Mouse (Mus musculus): ENCODE data around the gene Psma6.
A peak's percentile ranks its signal among the peaks of the same experiment; 100 is the strongest.

Gene Psma6

DNA sequence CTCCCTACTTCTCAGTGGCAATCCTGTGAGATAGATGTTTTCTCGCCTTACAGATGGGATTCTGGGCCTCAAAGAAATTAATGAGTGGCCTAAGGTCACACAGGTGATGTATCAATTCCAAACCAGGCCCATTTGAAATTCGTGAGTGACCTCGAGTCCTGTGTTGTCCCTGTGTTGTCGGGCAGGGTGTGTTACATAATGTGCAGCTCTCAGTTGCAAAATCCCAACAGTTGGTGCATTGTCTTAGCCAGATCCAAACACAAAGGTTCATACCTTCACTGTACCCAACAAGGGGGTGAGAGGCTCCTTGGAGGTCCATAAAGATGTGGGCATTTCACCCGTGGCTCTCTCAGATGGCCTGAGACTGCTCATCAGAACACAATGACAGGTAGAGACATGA, 56.4 kb downstream of the Psma6 start:
- DNase-seq (ENCODE audit: low spot score), result no peak

DNA sequence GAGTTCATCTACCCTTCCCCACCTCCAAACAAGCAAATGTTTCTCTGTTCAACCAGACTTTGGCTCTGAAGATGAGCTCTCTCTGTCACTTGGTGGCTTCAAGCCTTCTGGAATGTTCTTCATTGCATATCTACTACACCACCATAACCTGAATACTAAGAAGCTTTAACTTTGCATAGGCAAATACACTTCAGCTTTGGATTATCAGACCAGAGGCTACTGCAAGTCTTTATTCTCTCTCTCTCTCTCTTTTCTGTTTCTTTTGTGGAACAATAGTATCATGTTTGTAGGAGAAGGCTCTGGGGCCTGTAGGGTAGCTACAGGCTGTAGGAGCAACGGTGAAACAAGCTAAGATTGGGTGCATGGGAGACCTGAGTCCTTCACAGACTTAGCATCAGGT, 58.2 kb downstream of the Psma6 start:
- no peak for DNase-seq (ENCODE audit: low spot score)

DNA sequence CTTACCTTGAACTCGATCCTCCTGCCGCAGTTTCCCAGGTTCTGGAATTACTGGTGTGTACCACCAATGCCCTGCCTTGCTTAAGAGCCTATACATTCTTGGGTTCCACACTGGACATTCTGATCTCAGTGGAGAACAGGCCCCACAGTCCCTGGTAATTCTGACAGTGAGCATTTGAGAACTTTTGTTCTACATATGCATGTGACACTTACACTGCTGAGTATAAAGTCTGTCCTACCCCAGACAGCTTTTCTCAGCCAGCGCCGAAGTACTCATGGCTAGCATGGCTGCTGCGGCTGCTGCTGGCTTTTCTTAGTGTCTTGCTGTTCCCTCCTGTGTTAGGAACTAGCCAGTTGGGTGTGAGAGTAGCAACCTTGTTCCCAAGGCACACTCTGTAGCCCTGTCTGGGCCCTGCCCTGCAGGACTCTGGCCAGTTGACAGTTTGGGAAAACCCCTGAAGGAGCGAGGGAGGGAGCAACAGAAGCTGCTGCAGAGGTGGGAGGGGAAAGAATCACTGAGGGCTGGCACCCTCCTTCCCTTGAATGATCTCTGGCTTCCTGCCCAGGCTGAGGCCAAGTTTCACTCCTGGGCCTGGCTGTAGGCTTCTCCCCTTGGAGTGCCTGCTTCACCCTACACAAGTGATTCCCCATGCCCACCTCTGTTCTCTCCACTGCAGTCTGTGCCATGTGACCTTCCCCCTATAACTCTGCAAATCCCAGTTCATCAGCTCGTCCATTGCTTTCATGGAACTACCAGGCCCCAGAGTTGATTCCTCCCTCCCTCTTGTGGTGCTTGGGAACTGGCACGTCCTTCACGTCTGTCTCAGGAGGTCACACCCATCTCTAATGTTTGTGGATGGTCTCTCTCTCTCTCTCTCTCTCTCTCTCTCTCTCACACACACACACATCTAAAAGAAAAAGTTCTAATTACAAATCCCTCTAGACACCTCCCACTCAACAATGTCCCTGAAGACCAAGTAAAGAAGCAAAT, 59.1 kb downstream of the Psma6 start:
- peak; percentile 98 for DNase-seq (ENCODE audit: low spot score)

DNA sequence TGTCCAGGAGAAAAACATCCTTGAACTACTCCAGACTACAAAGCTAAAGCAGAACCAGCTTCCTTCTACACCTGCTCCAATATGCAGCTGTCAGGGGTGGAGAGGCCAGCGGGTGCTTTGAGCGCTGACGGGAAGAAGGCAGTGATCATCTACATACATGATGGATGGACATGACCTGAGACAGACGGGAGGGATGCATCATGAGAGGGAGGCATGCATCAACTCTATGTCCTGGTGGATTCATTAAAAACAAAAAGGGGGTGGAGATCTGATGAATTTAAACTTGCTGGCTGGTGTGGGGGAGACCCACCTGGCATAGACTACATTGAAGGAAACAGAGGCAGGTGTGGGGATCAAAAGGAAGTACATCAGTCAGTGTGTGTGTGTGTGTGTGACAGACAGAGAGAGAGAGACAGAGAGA, 60.0 kb downstream of the Psma6 start:
- no peak for DNase-seq (ENCODE audit: low spot score)

DNA sequence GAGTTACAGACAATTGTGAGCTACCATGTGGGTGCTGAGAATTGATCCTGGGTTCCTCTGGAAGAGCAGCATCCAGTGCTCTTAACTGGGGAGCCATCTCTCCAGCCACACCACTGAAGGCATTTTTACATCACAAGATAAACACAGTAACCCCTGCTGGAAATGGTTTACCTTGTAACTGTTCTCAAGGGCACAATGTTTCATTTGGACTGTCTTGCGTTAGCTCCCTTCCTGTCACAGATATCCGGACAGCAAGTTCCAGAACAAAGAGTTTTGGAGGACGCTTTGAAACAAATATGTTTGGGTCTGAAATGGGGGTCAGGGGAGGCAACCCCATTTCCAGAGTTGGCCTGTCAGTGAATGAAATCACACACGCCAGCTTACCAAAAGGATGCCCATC, 61.6 kb downstream of the Psma6 start:
- no peak for DNase-seq (ENCODE audit: low spot score)

DNA sequence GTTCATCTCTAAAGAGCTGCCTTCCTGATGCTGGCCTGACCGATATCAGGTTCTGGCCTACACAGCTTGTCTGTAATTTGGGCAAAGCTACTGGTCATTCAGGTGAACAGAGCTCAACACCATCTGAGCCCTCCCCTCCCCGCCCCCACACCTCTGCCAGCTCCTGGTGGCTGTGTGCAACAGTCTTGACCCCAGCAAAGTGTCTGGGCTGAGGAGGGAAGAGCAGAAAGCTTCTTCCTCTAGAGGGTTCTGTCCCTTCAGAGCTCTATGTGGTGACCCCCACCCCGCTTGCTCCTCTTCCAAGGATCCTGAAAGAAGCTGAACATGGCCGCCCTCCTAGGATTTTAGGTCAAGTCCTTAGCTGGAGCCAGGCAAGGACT, 62.3 kb downstream of the Psma6 start:
- DNase-seq (ENCODE audit: low spot score), result no peak

DNA sequence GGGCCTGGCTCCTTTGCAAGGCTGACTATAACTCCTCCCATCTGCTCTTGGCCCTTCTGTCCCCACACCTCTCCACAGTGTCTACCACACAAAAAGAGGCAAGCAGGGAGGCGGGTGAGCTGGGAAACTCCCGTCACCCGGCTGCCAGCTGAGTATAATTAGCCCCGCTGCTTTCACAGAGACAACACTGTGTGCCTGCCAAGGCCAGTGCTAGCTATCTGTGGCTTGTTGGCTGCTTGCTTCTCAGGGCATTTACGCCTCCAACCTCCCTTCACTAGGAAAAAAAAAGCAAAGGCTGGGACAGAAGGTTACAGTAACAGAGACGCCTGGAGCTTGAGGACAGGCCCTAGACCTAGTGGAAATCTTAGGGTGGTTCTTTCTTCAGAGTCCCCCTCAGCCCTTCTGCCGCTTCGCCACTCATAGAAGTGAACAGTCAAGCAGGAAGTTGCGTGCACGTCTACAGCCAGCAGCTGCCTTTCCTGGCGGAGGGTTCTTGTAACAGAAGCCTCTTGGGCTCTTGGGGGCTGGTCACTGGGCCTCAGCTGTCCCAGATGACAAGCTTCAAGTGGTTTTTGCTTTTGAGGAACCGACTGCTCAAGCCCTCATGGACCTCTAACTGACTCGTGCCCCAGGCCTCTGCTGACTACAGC, 62.8 kb downstream of the Psma6 start:
- DNase-seq (ENCODE audit: low spot score), result peak; percentile 98

DNA sequence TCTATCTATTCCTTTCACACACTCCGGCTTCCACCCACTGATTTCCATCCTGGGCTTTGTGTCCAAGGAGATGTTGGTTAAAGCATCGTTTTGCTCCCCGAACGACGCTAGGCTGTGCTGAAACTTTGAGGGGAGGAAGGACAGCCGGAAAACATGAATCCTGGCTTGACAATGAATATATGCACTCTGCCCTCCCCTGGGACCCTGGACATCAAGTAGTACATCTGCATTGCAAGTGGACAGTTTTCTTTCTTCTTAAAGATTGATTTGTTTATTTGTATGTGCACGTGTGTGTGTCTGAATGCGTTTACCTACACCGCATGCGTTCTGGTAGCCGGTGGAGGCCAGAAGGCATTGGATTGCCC, 63.4 kb downstream of the Psma6 start:
- no peak for DNase-seq (ENCODE audit: low spot score)

DNA sequence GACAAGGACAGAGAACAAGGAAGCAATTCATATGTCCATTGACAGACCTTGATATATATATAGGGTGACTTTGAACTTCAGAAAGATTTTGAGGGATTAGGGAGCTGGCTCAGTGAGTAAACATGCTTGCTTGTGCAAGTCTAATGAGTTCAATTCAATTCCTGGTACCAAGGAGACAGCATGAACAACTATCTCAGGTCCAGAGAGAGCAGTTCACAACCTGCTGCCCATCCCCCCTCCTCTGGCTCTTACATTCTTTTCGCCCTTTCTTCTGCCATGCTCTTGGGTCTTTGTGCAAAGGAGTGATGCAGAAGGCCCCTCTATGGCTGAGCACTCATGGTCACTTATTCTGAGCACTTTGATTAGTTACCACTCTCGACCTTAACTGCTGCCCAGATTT, 64.4 kb downstream of the Psma6 start:
- no peak for DNase-seq (ENCODE audit: low spot score)

DNA sequence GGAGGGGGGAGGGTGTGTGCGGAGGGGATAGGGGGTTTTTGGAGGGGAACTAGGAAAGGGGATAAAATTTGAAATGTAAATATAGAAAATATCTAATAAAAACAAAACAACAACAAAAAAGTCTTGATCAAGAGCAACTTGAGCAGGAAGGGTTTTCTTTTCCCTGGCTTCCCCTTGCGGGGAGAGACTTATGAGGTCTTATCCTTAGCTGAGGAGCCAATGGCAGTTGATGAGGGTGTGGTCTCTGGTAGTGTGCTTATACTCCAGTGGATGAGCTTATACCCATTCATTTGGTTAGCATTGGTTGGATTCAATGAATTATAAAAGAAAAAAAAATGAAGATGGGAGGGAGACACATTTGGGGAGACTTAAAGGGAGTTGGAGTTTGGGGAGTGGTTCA, 65.0 kb downstream of the Psma6 start:
- DNase-seq (ENCODE audit: low spot score), result no peak

DNA sequence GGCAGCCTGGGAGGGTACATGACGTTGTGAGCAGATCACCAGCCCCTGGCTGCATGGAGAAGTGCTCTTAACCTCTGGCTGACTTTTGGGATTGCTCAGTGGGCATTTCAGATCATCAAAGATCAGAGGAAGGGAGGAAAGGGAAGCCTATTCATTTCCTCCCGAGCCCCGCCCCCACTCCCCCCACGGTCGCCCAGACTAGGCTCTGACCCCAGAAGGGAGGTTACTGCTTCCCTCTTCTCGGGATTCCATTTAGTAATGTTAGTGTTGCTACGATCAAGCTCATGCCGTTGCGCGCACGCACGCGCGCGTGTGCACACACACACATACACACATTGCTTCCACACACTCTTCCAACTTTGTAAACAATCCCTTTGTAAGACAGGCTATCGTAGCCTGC, 66.4 kb downstream of the Psma6 start:
- DNase-seq (ENCODE audit: low spot score), result no peak

DNA sequence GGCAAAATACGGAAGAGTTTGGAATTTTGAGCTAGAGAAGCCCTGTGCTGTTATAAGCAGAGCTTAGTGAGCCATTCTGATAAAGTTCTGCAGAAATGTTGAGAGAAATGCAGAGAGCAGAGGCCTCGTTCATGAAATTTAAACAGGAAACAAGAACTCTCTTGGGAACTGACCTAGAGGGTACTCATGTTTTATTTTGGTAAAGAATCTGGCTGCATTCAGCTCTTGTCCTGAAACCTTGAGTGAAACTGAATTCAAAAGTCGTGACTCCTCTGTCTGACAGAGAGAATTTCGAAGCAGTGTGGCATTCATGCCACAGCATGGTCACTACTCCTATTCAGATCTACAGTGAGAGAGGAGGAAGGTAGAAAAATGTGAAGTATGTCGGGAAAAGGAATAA, 68.8 kb downstream of the Psma6 start:
- DNase-seq (ENCODE audit: low spot score), result no peak

DNA sequence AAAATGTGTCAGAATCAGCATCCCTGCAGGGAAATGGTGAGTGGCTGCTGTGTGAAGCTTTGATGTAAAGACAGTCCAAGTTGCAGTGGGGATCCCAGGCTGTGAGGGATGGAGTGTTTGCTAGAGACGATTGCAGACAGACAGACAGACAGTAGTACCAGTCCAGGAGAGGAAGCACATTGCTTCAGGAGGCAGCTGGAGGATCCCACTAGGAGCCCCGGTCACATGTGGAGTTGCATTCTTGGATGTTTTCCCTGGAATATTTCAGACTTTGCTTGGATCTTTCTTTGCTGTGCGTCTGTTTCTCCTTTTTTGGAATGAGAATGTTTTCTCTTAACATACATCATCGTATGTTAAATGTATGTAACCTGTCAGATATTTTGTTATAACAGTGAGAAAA, 69.9 kb downstream of the Psma6 start:
- DNase-seq (ENCODE audit: low spot score), result no peak

DNA sequence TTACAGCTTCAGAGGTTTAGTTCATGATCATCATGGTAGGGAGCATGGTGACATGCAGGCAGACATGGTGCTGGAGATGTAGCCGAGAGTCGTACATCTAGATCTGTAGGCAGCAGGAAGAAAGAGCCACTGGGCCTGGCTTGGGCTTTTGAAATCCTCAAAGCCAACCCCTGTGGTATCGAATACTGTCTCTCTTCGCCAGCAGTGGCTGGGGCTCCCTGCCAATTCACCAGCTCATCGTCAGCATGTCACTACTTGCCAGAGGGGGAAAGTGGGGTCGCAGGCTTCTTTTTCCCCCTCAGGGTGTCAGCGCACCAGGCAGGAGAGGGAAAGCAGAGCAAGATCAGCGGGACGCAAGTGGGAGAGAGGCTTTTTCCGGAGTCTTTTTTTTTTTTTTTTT, 71.2 kb downstream of the Psma6 start:
- no peak for DNase-seq (ENCODE audit: low spot score)

DNA sequence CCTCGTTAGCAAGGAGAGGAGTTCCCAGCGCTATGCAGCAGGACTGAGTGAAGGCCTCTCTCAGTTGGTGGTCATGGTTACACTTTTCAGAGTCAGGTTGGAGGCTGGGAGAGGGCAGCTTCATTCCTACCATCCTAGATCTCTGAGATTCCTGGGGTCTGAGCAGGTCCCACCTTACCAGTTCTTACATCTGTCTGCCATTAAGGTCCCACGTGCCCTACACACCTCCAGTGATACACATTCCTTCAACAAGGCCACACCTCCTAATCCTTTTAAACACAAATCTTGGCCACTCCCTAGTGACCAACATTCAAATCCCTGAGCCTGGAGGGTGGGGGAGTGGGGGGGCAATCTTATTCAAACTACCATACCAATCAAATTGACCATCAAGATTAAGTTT, 72.1 kb downstream of the Psma6 start:
- DNase-seq (ENCODE audit: low spot score), result no peak

DNA sequence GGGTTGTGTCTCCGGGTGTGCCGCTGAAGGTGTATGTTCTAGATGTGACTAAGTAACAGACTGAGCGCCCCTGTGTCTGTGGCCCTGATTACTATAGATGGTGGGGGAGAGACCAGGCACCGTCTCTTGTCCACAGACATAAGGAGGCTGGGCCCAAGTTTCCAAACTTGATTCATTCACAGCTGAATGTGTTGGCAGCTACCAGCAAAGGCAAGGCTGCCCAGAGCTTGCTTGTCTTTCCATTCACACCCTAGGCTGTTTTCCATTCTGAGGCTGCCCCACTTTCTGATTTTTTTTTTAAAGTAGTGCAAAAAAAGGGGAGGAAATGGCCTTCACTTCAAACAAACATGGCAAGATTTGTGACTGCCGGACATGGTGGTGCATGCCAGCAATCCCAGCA, 72.9 kb downstream of the Psma6 start:
- DNase-seq (ENCODE audit: low spot score), result no peak

DNA sequence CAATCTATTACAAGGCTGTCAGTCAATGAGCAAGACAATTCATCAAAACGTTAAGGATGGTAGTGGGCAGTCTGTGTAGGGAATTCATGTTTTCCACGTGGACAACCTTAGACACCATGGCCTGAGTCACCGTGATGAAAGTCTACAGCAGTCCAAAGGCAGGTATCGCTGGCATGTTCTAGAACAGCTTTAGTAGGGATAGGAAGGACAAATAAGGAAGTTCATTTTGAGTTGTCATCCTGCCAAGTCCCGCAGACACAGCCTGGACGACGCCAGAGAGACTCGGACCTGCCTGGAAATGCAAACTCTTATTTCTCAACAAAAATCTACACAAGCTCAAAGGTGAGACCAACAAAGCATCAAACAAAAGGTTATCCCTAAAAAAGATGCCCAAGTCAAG, 75.7 kb downstream of the Psma6 start:
- no peak for DNase-seq (ENCODE audit: low spot score)

DNA sequence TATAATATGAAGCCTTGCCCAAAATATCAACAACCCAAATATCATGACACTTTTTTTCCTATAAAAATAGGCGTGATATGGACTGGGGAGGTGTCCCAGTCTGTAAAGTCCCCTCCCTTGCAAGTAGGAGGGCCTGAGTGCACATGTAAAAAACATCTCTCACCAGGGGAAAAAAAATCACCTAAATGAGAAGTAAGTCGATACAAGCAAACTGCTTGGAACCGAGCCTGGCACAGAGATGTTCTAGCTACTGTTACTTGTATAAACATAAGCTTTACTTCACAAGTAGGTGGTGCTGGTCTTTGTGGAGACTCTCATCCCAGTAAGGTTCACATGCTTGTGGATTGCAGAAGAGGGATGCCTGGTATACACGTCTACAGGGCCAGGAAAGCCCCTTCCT, 76.9 kb downstream of the Psma6 start:
- DNase-seq (ENCODE audit: low spot score), result peak; percentile 45

DNA sequence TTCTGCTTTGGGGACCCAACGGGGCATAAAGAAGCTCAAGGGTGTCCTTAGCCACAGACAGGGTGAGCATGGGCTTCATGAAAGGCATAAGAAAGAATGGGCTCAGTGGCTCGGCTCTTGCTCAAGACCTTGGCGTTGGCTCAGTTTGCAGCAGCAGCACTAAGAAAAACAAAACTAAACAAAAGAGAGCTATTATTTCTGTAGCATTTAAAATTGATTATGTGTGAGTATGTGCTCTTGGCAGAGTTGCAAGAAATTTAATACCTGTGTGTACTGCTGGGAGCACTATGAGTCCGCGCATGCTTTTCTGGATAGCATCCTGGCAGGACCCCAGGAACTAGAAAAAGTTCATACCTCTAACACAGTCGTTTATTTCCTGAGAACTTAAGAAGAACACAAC, 77.7 kb downstream of the Psma6 start:
- peak; percentile 63 for DNase-seq (ENCODE audit: low spot score)

DNA sequence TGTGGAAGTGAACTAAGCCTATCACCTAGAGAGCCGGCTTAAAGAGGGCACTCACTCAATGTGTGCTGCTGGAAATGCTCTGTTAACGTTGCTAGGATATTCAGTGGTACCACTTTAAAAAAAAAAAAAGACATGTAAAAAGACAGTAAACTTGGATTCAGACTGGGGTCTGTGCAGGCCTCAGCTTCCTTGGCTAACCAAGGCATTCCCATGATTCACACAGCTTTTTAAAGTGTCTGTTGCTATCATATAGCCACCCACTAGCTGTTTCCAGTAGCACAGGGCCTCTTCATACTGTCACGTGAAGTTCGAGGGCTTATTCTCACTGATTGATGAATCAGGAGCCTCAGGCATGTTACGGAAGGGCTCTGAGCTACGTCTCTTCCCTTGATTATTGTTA, 78.4 kb downstream of the Psma6 start:
- no peak for DNase-seq (ENCODE audit: low spot score)

DNA sequence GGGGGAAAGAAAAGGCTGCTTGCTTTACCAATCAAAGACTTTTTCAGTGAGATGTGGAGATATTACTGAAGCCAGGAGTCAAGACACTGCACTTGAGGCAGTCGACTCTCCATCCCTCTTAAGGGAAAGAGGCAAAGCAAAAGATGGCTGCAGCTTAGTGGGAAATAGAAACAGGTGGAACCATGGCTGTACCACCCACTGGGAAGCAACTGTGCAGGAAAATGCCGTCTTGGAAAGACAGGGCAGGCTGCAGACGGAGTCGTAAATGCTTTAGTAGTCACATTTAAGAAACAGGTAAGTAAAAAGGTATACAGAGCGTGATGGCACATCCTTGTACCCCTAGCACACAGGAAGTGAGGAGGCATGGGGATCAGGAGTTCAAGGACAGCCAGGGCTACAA, 79.1 kb downstream of the Psma6 start:
- no peak for DNase-seq (ENCODE audit: low spot score)

DNA sequence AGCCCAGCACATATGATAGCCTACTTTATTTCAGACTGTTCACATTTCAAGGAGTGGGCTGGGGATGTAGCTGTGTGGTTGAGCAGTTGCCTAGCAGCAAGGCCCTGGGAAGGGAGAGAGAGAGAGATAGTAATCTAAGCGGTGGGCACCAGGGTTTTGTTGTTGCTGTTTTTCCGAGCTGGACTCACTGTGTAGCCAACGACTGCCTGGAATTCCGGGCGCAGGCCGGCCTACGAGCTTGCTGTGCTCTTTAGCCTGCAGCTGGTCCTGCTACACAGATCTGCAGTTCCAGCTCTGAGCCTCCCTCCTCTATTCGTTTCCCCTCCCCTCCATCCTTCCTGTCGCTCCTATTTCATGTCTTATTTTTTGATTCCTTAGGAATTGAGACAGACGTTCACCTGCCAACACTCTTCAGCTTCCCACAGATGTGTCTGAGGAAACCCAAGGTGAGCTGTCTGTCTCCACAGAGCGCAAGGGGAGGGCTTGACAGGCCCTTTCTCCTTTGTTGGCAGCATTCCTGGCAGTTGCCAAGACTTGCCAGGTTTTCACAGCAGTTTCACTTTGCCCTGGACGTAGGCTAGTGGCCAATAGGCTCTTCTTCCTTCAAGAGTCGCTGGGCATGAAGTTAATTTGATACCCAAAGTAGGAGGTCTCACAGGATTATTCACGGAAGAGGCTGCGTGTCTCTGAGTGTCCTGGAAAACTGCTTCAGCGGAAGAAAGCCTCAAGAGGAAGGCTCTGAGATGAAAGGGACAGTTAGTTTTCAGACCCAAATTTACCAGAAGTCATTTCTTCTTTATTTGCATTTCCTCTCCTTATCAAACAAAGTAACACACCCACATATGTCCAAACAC, 80.2 kb downstream of the Psma6 start:
- peak; percentile 96 for DNase-seq (ENCODE audit: low spot score)

Measured in adipocyte (in vitro differentiated cells).